Mouse (Mus musculus) mouse trophoblast stem cell (cell line): ENCODE measurements around the gene Smarcd1.

Experiments
- in situ Hi-C, 2 experiments: fragments of 300-500 bp; cut with MseI, MboI; formaldehyde crosslinking; loops; 2 replicates in 1 of 2; 3 replicates in 1 of 2; pipeline ENCODE4 v1.15.1; 2025

The Smarcd1 gene

GRCm38 (mm10) chr15:99729056-99729783 is 27.3 kb downstream of the Smarcd1 start:
- in situ Hi-C loops, result loop anchor here in 1 of 2 experiments (10.0 kb wide), 1 partner anchor 46 kb away; the partner anchor contains the start of gene Cers5

GRCm38 (mm10) chr15:99731167-99731566 is 29.2 kb downstream of the Smarcd1 start:
- in situ Hi-C loops, result no loop called here

- in situ Hi-C loops, result no loop called here
These were observed 29.7 kb downstream of the Smarcd1 start for GRCm38 (mm10) chr15:99731678-99732077.

GRCm38 (mm10) chr15:99733186-99733585 is 31.3 kb downstream of the Smarcd1 start:
- in situ Hi-C loops, result no loop called here

- in situ Hi-C loops, result no loop called here
These were observed 33.7 kb downstream of the Smarcd1 start for GRCm38 (mm10) chr15:99735631-99736030.

GRCm38 (mm10) chr15:99736675-99737074 is 34.7 kb downstream of the Smarcd1 start:
- in situ Hi-C loops, result no loop called here

- in situ Hi-C loops, result no loop called here
These were observed 38.3 kb downstream of the Smarcd1 start for GRCm38 (mm10) chr15:99740229-99740628.

- in situ Hi-C loops, result no loop called here
These were observed 52.3 kb downstream of the Smarcd1 start for GRCm38 (mm10) chr15:99754204-99754603.
